Comparison of ENCODE assay signal across 21 mouse cellular contexts in genomic region chr8:60622056-60622455, GRCm38 (mm10).
"Had no signal": no experiment of that assay in that cellular context is flagged by ENCODE, and none has a peak within 500 bp of the region (broad histone marks: within the 10 kb centered on the region; RNA-seq: fewer than 3 reads in every experiment).

No protein-coding gene starts in this region.

- H3K9me3 ChIP-seq: heart, embryonic 13.5 days; heart, embryonic 15.5 days; hindbrain, embryonic 13.5 days; hindbrain, embryonic 15.5 days; limb, embryonic 12.5 days; liver, embryonic 13.5 days; liver, embryonic 15.5 days had no signal

- DNase-seq: gastrocnemius, postnatal 14 days; gastrocnemius, postnatal 36 days; heart, adult 18-20 months; heart, postnatal 14 days; heart, postnatal 36 days; kidney, adult 11 months; kidney, adult 2 months; kidney, postnatal 10 days; kidney, postnatal 25 days; kidney, postnatal 4 days; liver; liver, embryonic 13.5 days had no signal

- H3K4me3 ChIP-seq: heart, embryonic 13.5 days; heart, embryonic 15.5 days; hindbrain, embryonic 13.5 days; hindbrain, embryonic 15.5 days; layer of hippocampus, adult 2 months; left cerebral cortex, adult 2 months; limb, embryonic 12.5 days; liver, embryonic 13.5 days; liver, embryonic 15.5 days had no signal

- H3K27me3 ChIP-seq: heart, embryonic 13.5 days; heart, embryonic 15.5 days; hindbrain, embryonic 13.5 days; hindbrain, embryonic 15.5 days; limb, embryonic 12.5 days; liver, embryonic 13.5 days; liver, embryonic 15.5 days had no signal

- H3K27ac ChIP-seq: heart, embryonic 13.5 days; heart, embryonic 15.5 days; hindbrain, embryonic 13.5 days; hindbrain, embryonic 15.5 days; hindbrain, postnatal 0 days; layer of hippocampus, adult 2 months; left cerebral cortex, adult 2 months; limb, embryonic 12.5 days; liver, embryonic 13.5 days; liver, embryonic 15.5 days had no signal

- H3K36me3 ChIP-seq: heart, embryonic 13.5 days; heart, embryonic 15.5 days; hindbrain, embryonic 13.5 days; hindbrain, embryonic 15.5 days; limb, embryonic 12.5 days; liver, embryonic 13.5 days; liver, embryonic 15.5 days had no signal

- H3K4me1 ChIP-seq: heart, embryonic 13.5 days; heart, embryonic 15.5 days; hindbrain, embryonic 13.5 days; hindbrain, embryonic 15.5 days; limb, embryonic 12.5 days; liver, embryonic 13.5 days; liver, embryonic 15.5 days had no signal
